Mouse (Mus musculus): ENCODE measurements around the gene Nt5dc3.

GRCm38 (mm10) chr10:86784126-86784675, 5.4 kb downstream of the Nt5dc3 start:
- TF ChIP-seq GATA1 (IDR thresholded peaks at IDR 0.05; ENCODE audit: borderline replicate concordance, low read length), result no peak
- TF ChIP-seq FLI1 (IDR thresholded peaks at IDR 0.05; ENCODE audit: low read length), result no peak
